Mouse (Mus musculus): Measurements from ENCODE around the gene Mark3.

- no peak for TF ChIP-seq CTCF (conservative IDR thresholded peaks at IDR 0.05; ENCODE audit: insufficient read depth, insufficient read length, low read depth, low read length)
- TF ChIP-seq POLR2A (IDR thresholded peaks at IDR 0.05; ENCODE audit: low read depth, low read length): no peak
Measured at GRCm38 (mm10) chr12:111598902-111599301, 24.6 kb downstream of the Mark3 start.
